Mouse (Mus musculus): ENCODE results near the gene Sbds. TPM values are rescaled to one million over a fixed set of nuclear protein-coding genes. Genes with fewer than 3 reads are reported as not detected.

Sbds gene
- polyA plus RNA-seq, 1 experiment from 2014 or later, result 56.7 TPM

GRCm38 (mm10) chr5:130217406-130217805 is 37.9 kb downstream of the Sbds start:
- 89% methylated on average over 4 of the region's 4 CpGs for WGBS
- Histone ChIP-seq H3K9ac (no peak overlapping the region), H3K27ac (replicated peaks) (no peak overlapping the region), H3K9me3 (no peaks in the 10 kb centered on the region), H3K4me3 (no peak overlapping the region), H3K4me2 (no peak overlapping the region), H3K4me1 (replicated peaks) (peaks cover 10% of the 10 kb centered on the region), H3K36me3 (peaks cover 13% of the 10 kb centered on the region; the same call in 1 of the 2 replicates), H3K27me3 (no peaks in the 10 kb centered on the region)
- ATAC-seq (ENCODE audit: low FRiP score, low read depth), result no peak

- no peak within 1 kb of the TSS for H3K4me2 ChIP-seq
- H3K4me1 ChIP-seq (replicated peaks), result peaks cover 10% of the 10 kb centered on the region
- 84% methylated on average over 7 of the region's 7 CpGs for WGBS
These were observed 38.5 kb downstream of the Sbds start, which contains the start of gene Tmem248 for GRCm38 (mm10) chr5:130216781-130217180. Gene Tmem248 (plus strand): TSS chr5:130217081.

GRCm38 (mm10) chr5:130212956-130213355 is 42.4 kb downstream of the Sbds start:
- Histone ChIP-seq H3K27me3 (no peaks in the 10 kb centered on the region), H3K9ac (no peak overlapping the region), H3K4me1 (replicated peaks) (no peaks in the 10 kb centered on the region), H3K4me3 (no peak overlapping the region), H3K4me2 (no peak overlapping the region), H3K9me3 (no peaks in the 10 kb centered on the region), H3K27ac (replicated peaks) (no peak overlapping the region), H3K36me3 (peaks cover 47% of the 10 kb centered on the region)
- ATAC-seq (ENCODE audit: low FRiP score, low read depth), result no peak
- 95% methylated on average over 11 of the region's 11 CpGs for WGBS

More at GRCm38 (mm10) chr5:130216781-130217180, 38.5 kb downstream of the Sbds start, which contains the start of gene Tmem248:
- no peak within 1 kb of the TSS for H3K4me3 ChIP-seq
- H3K27ac ChIP-seq (replicated peaks), result no peak within 1 kb of the TSS
- H3K36me3 ChIP-seq, result peaks cover 17% of the 10 kb centered on the region; the same call in 1 of the 2 replicates
- H3K9me3 ChIP-seq, result no peaks in the 10 kb centered on the region
- no peak for ATAC-seq (ENCODE audit: low FRiP score, low read depth)
- H3K27me3 ChIP-seq, result no peaks in the 10 kb centered on the region
- no peak within 1 kb of the TSS for H3K9ac ChIP-seq

GRCm38 (mm10) chr5:130207299-130207698 is 48.0 kb downstream of the Sbds start:
- Histone ChIP-seq H3K9me3 (no peaks in the 10 kb centered on the region), H3K4me1 (replicated peaks) (no peaks in the 10 kb centered on the region), H3K27ac (replicated peaks) (no peak overlapping the region), H3K9ac (no peak overlapping the region), H3K27me3 (no peaks in the 10 kb centered on the region), H3K4me3 (no peak overlapping the region), H3K36me3 (peaks cover 47% of the 10 kb centered on the region), H3K4me2 (no peak overlapping the region)
- 92% methylated on average over 4 of the region's 4 CpGs for WGBS
- ATAC-seq (ENCODE audit: low FRiP score, low read depth), result no peak

GRCm38 (mm10) chr5:130205441-130206023 is 49.8 kb downstream of the Sbds start:
- no peaks in the 10 kb centered on the region for H3K4me1 ChIP-seq (replicated peaks)
- H3K27me3 ChIP-seq, result no peaks in the 10 kb centered on the region
- no peaks in the 10 kb centered on the region for H3K9me3 ChIP-seq
- H3K36me3 ChIP-seq, result peaks cover 43% of the 10 kb centered on the region
- H3K27ac ChIP-seq (replicated peaks), result no peak overlapping the region
- ATAC-seq (ENCODE audit: low FRiP score, low read depth), result no peak
- H3K4me2 ChIP-seq, result no peak overlapping the region
- H3K9ac ChIP-seq, result no peak overlapping the region
- H3K4me3 ChIP-seq, result no peak overlapping the region
- 92% methylated on average over 3 of the region's 3 CpGs for WGBS

- ATAC-seq (ENCODE audit: low FRiP score, low read depth), result no peak
- no peak overlapping the region for H3K27ac ChIP-seq (replicated peaks)
- peaks cover 39% of the 10 kb centered on the region for H3K36me3 ChIP-seq
- H3K4me3 ChIP-seq, result no peak overlapping the region
- no peaks in the 10 kb centered on the region for H3K9me3 ChIP-seq
- no peaks in the 10 kb centered on the region for H3K4me1 ChIP-seq (replicated peaks)
- no peak overlapping the region for H3K9ac ChIP-seq
- no peak overlapping the region for H3K4me2 ChIP-seq
- WGBS, result 89% methylated on average over 6 of the region's 6 CpGs
- no peaks in the 10 kb centered on the region for H3K27me3 ChIP-seq
These were observed 50.8 kb downstream of the Sbds start for GRCm38 (mm10) chr5:130204560-130204959.

- Histone ChIP-seq H3K27ac (replicated peaks) (no peak overlapping the region), H3K4me2 (no peak overlapping the region), H3K4me3 (no peak overlapping the region), H3K36me3 (peaks cover 38% of the 10 kb centered on the region), H3K9me3 (no peaks in the 10 kb centered on the region), H3K4me1 (replicated peaks) (no peaks in the 10 kb centered on the region), H3K9ac (no peak overlapping the region), H3K27me3 (no peaks in the 10 kb centered on the region)
- no peak for ATAC-seq (ENCODE audit: low FRiP score, low read depth)
- WGBS, result 93% methylated on average over 4 of the region's 4 CpGs
These were observed 51.4 kb downstream of the Sbds start for GRCm38 (mm10) chr5:130203948-130204347.

GRCm38 (mm10) chr5:130200233-130201029 is 54.9 kb downstream of the Sbds start:
- ATAC-seq (ENCODE audit: low FRiP score, low read depth), result no peak

GRCm38 (mm10) chr5:130197981-130198380 is 57.3 kb downstream of the Sbds start:
- H3K36me3 ChIP-seq, result peaks cover 52% of the 10 kb centered on the region
- H3K27me3 ChIP-seq, result no peaks in the 10 kb centered on the region
- H3K4me1 ChIP-seq (replicated peaks), result no peaks in the 10 kb centered on the region
- H3K9me3 ChIP-seq, result no peaks in the 10 kb centered on the region
- 92% methylated on average over 7 of the region's 7 CpGs for WGBS
- no peak overlapping the region for H3K4me3 ChIP-seq
- no peak overlapping the region for H3K4me2 ChIP-seq
- H3K27ac ChIP-seq (replicated peaks), result no peak overlapping the region
- H3K9ac ChIP-seq, result no peak overlapping the region
- ATAC-seq (ENCODE audit: low FRiP score, low read depth), result no peak

More at GRCm38 (mm10) chr5:130200233-130201029, 54.9 kb downstream of the Sbds start:
- H3K4me1 ChIP-seq (replicated peaks), result no peaks in the 10 kb centered on the region
- H3K9me3 ChIP-seq, result no peaks in the 10 kb centered on the region
- WGBS, result 91% methylated on average over 10 of the region's 10 CpGs
- peaks cover 43% of the 10 kb centered on the region for H3K36me3 ChIP-seq
- H3K27me3 ChIP-seq, result no peaks in the 10 kb centered on the region
- H3K4me2 ChIP-seq, result no peak overlapping the region
- H3K9ac ChIP-seq, result no peak overlapping the region
- H3K4me3 ChIP-seq, result no peak overlapping the region
- no peak overlapping the region for H3K27ac ChIP-seq (replicated peaks)

GRCm38 (mm10) chr5:130197454-130197853 is 57.9 kb downstream of the Sbds start:
- WGBS, result 84% methylated on average over 3 of the region's 3 CpGs

GRCm38 (mm10) chr5:130196307-130196706 is 59.0 kb downstream of the Sbds start:
- H3K27me3 ChIP-seq, result no peaks in the 10 kb centered on the region
- no peak overlapping the region for H3K27ac ChIP-seq (replicated peaks)
- WGBS, result 89% methylated on average over 1 of the region's 1 CpGs
- no peaks in the 10 kb centered on the region for H3K9me3 ChIP-seq
- peaks cover 58% of the 10 kb centered on the region for H3K36me3 ChIP-seq
- ATAC-seq (ENCODE audit: low FRiP score, low read depth), result no peak
- H3K4me3 ChIP-seq, result no peak overlapping the region
- no peak overlapping the region for H3K4me2 ChIP-seq
- no peaks in the 10 kb centered on the region for H3K4me1 ChIP-seq (replicated peaks)
- no peak overlapping the region for H3K9ac ChIP-seq

More at GRCm38 (mm10) chr5:130197454-130197853, 57.9 kb downstream of the Sbds start:
- Histone ChIP-seq H3K9ac (no peak overlapping the region), H3K4me2 (no peak overlapping the region), H3K27ac (replicated peaks) (no peak overlapping the region), H3K4me1 (replicated peaks) (no peaks in the 10 kb centered on the region), H3K27me3 (no peaks in the 10 kb centered on the region), H3K4me3 (no peak overlapping the region), H3K9me3 (no peaks in the 10 kb centered on the region), H3K36me3 (peaks cover 56% of the 10 kb centered on the region)
- ATAC-seq (ENCODE audit: low FRiP score, low read depth), result no peak

Data from hindbrain, embryonic 15.5 days (tissue).